Mouse (Mus musculus) spleen, adult 12 weeks (tissue): ENCODE results near the gene Actl7b.

Experiments
- DNase-seq: peaks from one replicate; pipeline ENCODE4 v3.0.0; 2022; ENCODE audit warnings: low spot score

The Actl7b gene

DNA sequence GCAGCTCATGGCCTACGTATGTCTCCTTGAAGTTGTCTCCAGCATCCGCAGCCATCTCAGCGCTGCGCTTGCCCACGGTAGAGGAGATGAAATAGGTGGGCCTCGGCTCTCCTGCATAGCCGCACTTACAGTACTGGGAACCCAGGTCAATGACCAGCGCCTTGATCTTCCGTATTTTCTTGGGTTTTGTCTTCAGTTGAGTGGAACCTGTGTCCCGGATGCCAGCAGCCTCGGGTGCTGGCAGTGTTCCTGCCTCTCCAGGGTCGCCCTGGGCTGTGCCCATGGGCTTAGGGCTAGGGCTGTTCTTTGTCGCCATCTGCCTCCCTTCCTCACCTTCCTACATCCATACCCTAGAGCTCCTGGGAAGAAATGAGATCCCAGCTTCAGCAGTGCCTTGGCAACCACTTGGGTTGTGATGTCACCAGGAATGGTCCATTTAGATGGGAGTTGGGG lies at the start of gene Actl7b:
Actl7b (minus strand) TSS at position 403 of the 453 bp plus-strand sequence.
- DNase-seq: no peak

DNA sequence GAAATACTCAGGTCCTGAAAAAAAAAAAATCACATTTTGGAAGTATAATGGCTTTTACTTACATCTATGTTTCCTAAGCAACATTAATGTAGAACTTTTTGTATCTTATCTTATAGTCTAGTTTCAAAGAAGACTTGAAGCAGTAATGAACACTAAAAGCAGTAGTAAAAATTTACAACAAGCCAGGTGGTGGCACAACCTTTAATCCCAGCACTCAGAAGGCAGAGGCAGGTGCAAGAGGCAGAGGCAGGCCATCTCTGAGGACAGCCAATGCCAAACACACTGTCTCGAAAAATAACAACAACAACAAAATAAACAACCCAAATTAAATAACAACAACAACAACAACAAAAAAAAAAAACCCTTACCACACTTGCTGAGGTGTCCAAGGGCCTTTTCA lies 29.8 kb upstream of the Actl7b start:
- no peak for DNase-seq

- DNase-seq: no peak
Measured at GRCm38 (mm10) chr4:56768913-56769312, 27.7 kb upstream of the Actl7b start.

DNA sequence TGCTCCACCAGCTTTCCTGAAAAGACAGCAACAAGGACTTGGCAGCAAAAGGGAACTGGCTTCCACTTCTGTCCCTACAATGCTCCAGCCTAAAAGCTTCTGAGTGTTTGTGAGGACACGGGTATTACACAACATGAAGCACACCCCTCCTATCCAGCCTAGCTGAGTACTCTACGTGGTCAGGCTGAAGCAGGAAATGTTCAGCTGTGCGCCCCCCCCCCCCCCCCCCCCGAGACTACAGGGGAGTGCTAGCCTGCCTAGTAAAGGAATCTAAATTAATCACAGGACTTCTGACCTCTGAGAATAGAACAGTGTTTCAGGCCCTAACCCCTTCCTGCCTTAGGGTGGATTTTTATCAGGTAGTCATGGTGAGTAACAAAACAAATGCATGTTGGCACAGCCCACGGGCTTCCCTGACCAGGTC lies 26.6 kb upstream of the Actl7b start:
- no peak for DNase-seq

DNA sequence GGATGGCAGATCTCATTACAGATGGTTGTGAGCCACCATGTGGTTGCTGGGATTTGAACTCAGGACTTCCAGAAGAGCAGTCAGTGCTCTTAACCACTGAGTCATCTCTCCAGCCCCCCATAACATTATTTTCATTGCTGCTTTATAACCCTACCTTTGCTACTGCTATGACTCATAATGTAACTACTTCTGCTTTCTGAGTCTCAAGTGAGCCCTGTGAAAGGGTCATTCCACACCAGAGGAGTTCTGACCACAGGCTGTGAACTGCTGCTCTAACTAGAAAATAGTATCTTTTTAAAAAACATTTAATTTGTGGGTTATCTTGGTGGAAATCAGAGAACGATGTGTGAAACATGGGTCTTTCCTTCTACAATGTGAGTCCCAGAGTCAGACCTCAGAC lies 16.4 kb upstream of the Actl7b start:
- DNase-seq: no peak

GRCm38 (mm10) chr4:56756966-56757600 lies 15.8 kb upstream of the Actl7b start:
- no peak for DNase-seq

DNA sequence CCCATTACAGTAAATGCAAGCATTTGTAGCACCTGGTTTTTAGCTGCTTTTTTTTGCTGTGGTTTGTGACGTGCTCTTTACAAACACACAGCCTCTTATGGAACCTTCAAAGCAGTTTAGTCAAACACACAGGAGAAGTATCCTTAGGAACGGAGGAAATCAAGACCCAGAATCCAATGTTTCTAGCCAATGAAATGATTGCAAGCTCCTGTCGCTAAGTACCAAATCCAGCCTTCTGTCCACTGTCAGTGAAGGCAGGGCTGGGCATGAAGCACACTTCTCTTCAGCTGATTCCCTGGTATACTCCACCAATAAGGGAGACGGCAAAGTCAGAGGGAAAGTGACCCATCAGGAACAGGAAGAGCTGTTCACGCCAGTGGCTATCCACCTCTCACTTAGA lies 14.8 kb upstream of the Actl7b start:
- DNase-seq: no peak

- no peak for DNase-seq
Measured at GRCm38 (mm10) chr4:56747456-56747855, 6.2 kb upstream of the Actl7b start.

- no peak for DNase-seq
Measured at GRCm38 (mm10) chr4:56746345-56746744, 5.1 kb upstream of the Actl7b start.

GRCm38 (mm10) chr4:56743363-56744195 lies 2.3 kb upstream of the Actl7b start, which contains the start of gene Actl7a:
TSS of gene Actl7a (plus strand) at chr4:56743413.
- no peak for DNase-seq

DNA sequence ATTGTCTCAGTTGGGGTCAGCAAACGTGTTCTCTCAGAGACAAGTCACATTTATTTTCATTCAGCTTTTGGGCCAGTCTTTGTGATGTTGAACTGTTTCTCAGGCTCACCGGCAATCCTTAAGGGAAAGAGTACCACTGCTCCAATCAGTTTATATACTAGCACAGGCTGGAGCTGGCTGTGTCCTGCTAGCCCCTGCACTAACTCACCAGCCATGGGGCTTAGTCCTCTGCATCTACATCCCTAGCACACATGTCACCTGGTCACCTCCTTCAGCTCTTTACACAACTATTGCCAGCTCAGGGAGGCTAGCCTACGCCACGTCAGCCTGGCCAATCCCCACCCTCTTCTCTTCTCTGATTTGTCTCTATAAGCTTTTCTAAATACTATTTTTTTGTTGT lies 1.5 kb upstream of the Actl7b start:
- no peak for DNase-seq

- DNase-seq: no peak
Measured at GRCm38 (mm10) chr4:56740611-56741010, 632 bp downstream of the Actl7b start.

DNA sequence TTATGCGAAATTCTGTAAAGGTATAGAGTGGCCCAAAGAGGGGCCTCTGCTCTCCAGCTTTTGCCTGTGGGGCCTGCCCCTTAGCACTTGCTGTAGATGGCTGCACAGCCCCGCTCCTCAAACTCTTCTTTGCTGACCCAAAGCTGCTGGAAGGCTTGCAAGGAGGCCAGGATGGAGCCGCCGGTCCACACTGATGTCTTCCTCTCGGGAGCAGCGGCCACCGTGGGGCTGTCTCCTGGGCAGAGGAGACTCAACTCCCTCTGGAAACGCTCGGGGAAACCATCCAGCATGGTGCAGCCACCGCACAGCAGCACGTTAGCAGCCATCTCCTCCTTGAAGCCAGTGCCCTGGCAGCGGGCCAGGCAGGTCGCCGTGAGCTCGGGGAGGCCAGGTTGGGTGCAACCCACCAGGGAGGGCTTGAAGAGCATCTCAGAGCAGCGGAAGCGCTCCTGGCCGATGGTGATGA lies 1.2 kb downstream of the Actl7b start, which contains the start of gene Gm26657:
Gm26657 (plus strand) TSS at position 51 of the 466 bp plus-strand sequence.
- no peak for DNase-seq

DNA sequence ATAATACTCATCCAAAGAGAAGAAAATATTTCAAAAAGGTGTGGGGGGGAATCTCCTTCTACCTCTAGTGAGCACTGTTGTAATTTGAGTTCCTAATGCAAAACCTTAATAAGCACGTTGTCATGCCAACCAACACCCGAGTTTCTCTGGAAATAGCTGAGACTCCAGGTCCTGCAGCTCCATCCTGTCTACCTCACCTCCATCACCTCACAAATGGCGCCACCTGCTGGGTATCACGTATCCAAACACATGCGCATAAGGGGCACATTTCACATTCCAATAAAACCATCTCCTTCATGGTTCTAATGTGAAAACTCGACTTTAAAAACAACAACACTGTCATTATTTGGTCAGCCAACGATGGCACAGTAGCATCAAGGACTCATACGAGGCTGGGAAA lies 15.4 kb downstream of the Actl7b start:
- no peak for DNase-seq

DNA sequence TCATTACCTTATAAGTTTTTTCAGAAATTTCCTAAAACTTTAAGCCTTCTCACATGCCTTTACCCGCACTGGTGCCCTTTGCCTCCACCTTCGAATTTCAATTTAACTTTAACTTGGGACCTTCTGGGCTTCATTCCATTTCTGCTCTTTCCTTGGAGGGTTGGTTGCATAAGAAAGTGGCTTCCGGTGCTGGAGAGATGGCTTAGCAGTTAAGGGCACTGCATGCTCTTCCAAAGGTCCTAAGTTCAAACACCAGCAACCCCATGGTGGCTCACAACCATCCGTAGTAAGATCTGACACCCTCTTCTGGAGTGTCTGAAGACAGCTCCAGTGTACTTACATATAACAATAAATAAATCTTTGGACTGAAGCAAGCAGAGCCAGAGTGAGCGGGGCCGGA lies 18.0 kb downstream of the Actl7b start:
- no peak for DNase-seq

DNA sequence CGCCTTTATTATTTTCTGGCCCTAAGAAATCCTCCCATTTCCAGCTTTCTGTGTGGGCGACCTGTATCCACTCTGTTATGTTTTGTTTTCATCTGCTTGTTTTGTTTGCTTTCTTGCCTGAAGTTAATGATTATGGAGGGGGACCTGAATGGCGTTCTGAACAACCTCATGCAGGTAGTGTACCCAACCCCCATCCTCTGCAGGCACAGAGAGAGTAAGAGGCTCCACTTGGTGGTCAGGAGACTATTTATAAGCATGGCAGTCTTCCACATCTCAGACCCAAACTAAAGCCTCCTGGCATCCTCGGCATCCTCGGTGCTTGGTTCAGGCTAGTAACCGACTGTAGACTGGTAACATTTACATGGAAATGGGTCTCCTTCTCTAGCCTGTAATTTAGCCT lies 18.9 kb downstream of the Actl7b start:
- DNase-seq: no peak

DNA sequence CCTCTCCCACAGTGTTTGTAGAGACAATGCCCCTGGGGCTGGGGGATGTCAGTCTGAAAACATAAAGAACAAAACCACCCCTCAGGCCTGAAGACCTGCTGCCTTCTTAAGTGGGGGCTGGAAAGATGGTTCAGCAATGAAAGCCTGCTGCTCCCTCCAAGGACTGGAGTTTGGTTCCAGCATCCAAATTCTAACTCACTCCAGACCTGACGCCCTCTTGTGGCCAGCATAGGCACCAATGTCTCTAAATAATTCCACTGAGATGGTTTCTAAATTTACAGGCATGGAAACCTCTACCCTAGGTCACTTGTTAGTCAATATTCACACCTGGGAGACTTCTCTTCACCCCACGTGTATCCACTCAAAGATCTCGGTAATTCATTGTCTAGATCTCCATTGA lies 19.8 kb downstream of the Actl7b start:
- DNase-seq: no peak

- no peak for DNase-seq
Measured at GRCm38 (mm10) chr4:56720403-56720802, 20.8 kb downstream of the Actl7b start.

GRCm38 (mm10) chr4:56719456-56719855 lies 21.8 kb downstream of the Actl7b start:
- no peak for DNase-seq

DNA sequence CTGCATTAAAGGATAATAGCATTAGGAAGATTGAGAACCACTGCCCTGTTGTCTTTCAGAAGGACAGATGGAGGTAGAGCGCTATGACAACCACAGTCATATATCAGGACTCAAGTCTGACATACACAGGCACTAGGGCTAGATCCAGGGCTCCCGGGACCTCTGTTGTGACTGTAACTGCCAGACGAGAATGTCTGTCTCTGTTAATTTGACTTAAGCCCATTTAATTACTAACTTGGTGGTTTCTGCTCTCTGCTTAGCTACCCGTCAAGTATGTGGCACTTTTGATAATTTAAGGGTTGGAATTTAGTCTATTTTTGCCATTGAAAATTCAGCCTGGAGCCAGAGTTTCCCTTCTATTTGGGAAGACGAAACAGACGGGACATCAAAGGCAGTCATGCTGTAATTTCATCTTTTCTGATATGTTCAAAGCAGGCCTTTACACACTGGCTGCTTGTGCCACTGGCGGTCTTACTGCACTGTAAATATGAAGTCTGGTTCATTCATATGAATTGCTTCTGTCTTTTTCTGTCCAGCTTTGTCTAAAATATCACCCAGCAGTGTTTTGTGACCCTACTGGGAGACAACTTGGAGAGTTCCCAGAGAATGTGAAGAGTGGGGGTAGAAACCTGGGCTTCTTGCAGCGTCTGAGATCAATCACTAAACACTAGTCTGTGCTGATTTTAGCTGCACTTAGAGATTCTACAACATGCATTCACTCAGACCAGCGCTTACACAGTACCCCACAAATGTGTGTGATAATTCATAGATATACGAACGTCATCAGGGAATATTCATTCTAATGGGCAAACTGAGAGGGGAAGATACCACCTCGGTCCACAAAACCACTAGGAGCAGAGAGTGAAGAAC lies 22.4 kb downstream of the Actl7b start:
- no peak for DNase-seq

DNA sequence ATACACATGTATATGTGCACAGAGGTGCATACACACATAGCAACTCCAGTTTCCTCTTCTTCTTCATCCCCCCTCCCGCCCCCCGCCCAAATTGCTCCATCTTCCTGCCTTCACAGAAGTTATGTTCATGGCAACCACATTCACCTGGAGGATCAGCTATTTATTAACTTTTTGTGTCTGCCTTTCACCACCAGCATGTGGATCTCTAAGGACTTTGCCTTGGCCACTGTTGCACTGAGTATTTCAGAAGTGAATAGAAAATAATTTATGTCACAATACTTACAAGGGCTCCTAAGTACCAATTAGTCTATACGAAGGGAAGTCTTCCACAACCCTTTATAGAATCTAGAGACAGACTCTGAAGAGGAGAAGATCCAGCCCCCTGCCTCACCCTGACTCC lies 23.3 kb downstream of the Actl7b start:
- DNase-seq: no peak

DNA sequence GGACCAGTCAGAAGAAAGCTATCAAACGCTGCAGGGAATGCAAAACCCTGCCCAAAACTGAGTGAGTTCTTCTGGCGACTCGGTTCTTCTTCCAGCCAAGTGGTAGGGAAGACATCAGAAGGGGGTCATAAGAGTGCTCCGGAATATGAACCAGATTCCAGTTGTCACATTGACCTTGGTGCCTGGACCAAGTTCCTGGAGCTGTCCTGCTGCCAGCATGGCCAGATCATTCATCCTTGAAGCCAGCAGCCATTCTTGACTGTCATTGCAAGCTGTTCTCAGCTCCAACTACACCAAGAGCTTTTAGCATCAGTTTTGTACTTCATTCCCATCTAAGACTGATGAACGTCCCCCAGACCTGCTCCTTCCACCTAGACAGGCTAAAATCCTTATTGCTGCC lies 24.4 kb downstream of the Actl7b start:
- no peak for DNase-seq
